Mouse (Mus musculus) ovary, postnatal 14 days (tissue): Measurements from ENCODE around the gene Mup12.
"Not testable (repeated sequence)": the region's sequence is repeated elsewhere in the genome, so short reads cannot be mapped to it uniquely, and the experiment has no call there.

Experiments used
- DNase-seq: peaks from one replicate; pipeline ENCODE4 v3.0.0; 2022; ENCODE audit warnings: low spot score

Gene Mup12

DNA sequence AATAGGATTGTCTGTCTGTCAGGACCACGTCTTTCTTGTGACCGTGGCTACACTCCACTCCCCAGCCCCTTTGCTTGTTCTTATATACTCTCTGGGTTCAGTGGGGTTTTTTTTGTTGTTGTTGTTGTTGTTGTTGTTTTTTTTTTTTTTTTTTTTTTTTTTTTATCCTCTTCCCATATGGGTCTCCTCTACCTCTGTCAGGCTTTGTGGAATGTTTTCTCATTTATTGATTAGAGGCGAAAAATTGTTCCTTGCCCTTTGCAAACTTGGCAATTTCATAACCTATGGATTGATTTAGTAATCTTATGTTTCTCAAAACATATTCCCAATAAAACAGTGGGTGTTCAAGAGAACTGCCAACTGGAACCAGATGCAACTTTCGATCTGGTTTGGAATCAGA is at the start of gene Mup12:
Mup12 (minus strand) TSS at position 101 of the 400 bp plus-strand sequence.
- DNase-seq: not testable (repeated sequence)
